Mouse (Mus musculus) limb, embryonic 14.5 days (tissue): ENCODE measurements around the gene E130308A19Rik. TPM values are rescaled to one million over a fixed set of nuclear protein-coding genes. Genes with fewer than 3 reads are reported as not detected.

ENCODE experiments used
- ATAC-seq: fragments of 200-750 bp; cut with Nextera tagmentation; 2 replicates; pipeline ENCODE4 v1.8.0; 2017; ENCODE audit warnings: low read depth, moderate number of reproducible peaks, moderate TSS enrichment; ENCODE audit not compliant: low FRiP score
- DNase-seq: peaks from one replicate; pipeline ENCODE4 v3.0.0-alpha.2; 2015; ENCODE audit warnings: low spot score
- H3K27ac ChIP-seq: fragments of 300-500 bp; sonication (generic); replicated peaks from 2 replicates; pipeline ENCODE4 v1.5.1; 2014; ENCODE audit warnings: low read depth, mild to moderate bottlenecking, low read length, moderate library complexity, mixed read lengths
- H3K27me3 ChIP-seq: fragments of 300-500 bp; sonication (generic); 2 replicates; pipeline ENCODE4 v1.6.1; 2014; ENCODE audit warnings: low read length, mixed read lengths; ENCODE audit not compliant: control insufficient read depth, insufficient read depth
- H3K36me3 ChIP-seq: fragments of 300-500 bp; sonication (generic); 2 replicates; pipeline ENCODE4 v1.6.1; 2014; ENCODE audit warnings: mild to moderate bottlenecking, low read length, moderate library complexity, mixed read lengths; ENCODE audit not compliant: control insufficient read depth, insufficient read depth
- H3K4me1 ChIP-seq: fragments of 300-500 bp; sonication (generic); 2 replicates; pipeline ENCODE4 v1.6.1; 2014; ENCODE audit warnings: antibody characterized with exemption, low read length, mixed read lengths; ENCODE audit not compliant: control insufficient read depth, insufficient read depth
- H3K4me2 ChIP-seq: fragments of 300-500 bp; sonication (generic); replicated peaks from 2 replicates; pipeline ENCODE4 v1.6.1; 2014; ENCODE audit warnings: low read depth, mild to moderate bottlenecking, low read length, moderate library complexity; ENCODE audit not compliant: severe bottlenecking
- H3K4me3 ChIP-seq: fragments of 300-500 bp; sonication (generic); replicated peaks from 2 replicates; pipeline ENCODE4 v1.5.1; 2014; ENCODE audit warnings: low read length
- H3K9ac ChIP-seq: fragments of 300-500 bp; sonication (generic); 2 replicates; pipeline ENCODE4 v1.6.1; 2014; ENCODE audit warnings: mild to moderate bottlenecking, low read depth, low read length, moderate library complexity; ENCODE audit not compliant: severe bottlenecking
- H3K9me3 ChIP-seq: fragments of 300-500 bp; sonication (generic); 2 replicates; pipeline ENCODE4 v1.6.1; 2016; ENCODE audit warnings: low read length; ENCODE audit not compliant: control insufficient read depth
- POLR2A ChIP-seq: fragments of 200-500 bp; IDR thresholded peaks from 2 replicates; pipeline ENCODE4 v1.8.0; 2012; ENCODE audit warnings: inconsistent platforms, mild to moderate bottlenecking, moderate library complexity, borderline replicate concordance; ENCODE audit not compliant: insufficient read depth, insufficient read length; ENCODE audit errors: extremely low read depth
- WGBS: fragments of 180-500 bp; shearing (Covaris S2); extraction: QIAGEN DNeasy Blood & Tissue Kit; methylation state at CpG from one replicate; pipeline ENCODE4 v1.1.7; 2014; 5-methylcytosine and 5-hydroxymethylcytosine counted together
- polyA plus RNA-seq, 2 experiments: library from polyadenylated mRNA; depleted of rRNA in 1 of 2; stranded (reverse) in 1 of 2; unstranded in 1 of 2; fragments of >200 nt; fragmentation: Nextera tagmentation in 1 of 2; extraction: Ambion mirVana in 1 of 2; gene quantifications; 2 replicates each; pipeline versions ENCODE4 v1.2.1 to v1.2.3; 2012 to 2014

Gene E130308A19Rik
- polyA plus RNA-seq, 2 experiments: 7.6 to 17.6 TPM

DNA sequence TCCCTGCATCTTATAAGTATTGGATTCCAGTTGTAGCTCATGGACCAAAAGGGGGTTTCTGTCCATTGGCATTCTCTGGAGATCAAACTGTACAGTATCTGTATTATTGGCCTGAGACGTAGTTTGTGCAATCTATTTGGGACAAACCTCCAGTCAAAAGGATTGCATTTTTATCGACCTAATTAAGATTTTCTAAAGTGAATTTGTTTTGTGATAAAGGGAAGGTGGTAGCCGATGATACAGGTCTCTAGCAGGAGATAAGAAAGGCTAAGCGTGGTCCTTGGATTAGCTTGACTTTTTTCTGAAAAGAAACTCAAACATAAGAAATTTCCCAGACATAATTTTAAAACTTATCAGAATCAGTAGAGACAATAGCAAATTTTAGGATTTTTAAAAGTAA lies 99.6 kb downstream of the E130308A19Rik start:
- H3K27me3 ChIP-seq: no peaks in the 10 kb centered on the region
- no peaks in the 10 kb centered on the region for H3K36me3 ChIP-seq
- H3K9me3 ChIP-seq: no peaks in the 10 kb centered on the region
- H3K4me2 ChIP-seq: no peak overlapping the region
- H3K9ac ChIP-seq: no peak overlapping the region
- H3K27ac ChIP-seq: no peak overlapping the region
- ATAC-seq: no peak
- whole genome bisulfite sequencing: 82% methylated on average over 4 of the region's 4 CpGs
- H3K4me3 ChIP-seq: no peak overlapping the region
- TF ChIP-seq POLR2A: no peak
- DNase-seq: no peak
- no peaks in the 10 kb centered on the region for H3K4me1 ChIP-seq

DNA sequence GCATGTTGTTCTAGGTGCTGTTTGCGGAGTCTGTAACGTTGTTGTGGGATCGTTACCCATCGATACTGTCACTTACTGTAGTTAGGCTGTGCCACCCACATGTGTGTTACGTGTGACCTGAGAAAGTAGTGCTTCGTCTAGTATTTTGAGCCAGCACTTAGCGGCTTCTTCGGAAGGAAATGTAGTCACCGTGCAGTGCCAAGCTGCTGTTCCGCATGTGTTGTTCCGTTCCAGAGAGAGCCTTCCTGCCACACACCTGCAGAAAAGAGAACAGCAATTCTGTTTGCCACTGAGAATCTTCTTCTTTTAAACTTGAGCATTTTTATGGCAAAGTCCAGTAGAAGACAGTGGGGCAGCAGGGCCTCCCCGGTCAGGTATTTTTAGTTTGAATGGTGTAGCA lies 100.5 kb downstream of the E130308A19Rik start:
- no peak overlapping the region for H3K27ac ChIP-seq
- no peak for DNase-seq

DNA sequence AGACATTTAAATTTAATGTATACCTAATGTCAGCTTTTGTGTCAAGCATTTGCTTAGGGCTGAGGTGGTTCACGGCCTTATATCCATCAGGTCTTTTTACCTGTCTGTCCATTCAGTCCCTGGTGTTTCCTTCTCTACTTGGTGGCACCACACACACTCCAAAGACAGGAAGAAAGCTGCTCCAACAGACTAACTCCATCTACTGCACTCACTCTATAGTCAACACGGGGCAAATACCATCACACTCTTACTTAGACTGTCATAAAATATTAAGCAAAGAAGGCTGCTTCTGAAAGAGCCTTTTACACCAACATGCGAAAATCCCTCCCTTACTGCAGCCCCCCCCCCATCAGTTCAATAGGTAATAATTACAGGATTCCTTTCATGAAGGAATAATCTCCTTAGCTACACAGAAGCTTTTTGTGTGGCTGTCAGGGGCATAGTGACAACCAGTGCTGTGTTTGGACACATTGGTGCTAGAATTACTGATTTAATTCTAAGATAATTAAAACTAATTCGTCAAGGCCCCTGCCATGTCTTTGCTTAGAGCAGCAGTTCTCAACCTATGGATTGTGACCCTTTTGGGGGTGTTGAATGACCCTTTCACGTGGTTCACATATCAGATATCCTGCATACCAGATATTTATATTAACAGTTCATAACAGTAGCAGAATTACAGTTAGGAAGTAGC lies 101.3 kb downstream of the E130308A19Rik start:
- H3K27me3 ChIP-seq: no peaks in the 10 kb centered on the region
- H3K36me3 ChIP-seq: no peaks in the 10 kb centered on the region
- H3K4me3 ChIP-seq: no peak overlapping the region
- TF ChIP-seq POLR2A: no peak
- DNase-seq: no peak
- no peak overlapping the region for H3K27ac ChIP-seq
- no peak for ATAC-seq
- H3K9me3 ChIP-seq: no peaks in the 10 kb centered on the region
- no peaks in the 10 kb centered on the region for H3K4me1 ChIP-seq
- no peak overlapping the region for H3K4me2 ChIP-seq
- 61% methylated on average over 5 of the region's 5 CpGs for WGBS
- H3K9ac ChIP-seq: no peak overlapping the region

More for the DNA sequence above, 100.5 kb downstream of the E130308A19Rik start:
- no peaks in the 10 kb centered on the region for H3K4me1 ChIP-seq
- no peaks in the 10 kb centered on the region for H3K9me3 ChIP-seq
- H3K4me2 ChIP-seq: no peak overlapping the region
- ATAC-seq: no peak
- WGBS: 91% methylated on average over 12 of the region's 12 CpGs
- H3K9ac ChIP-seq: no peak overlapping the region
- TF ChIP-seq POLR2A: no peak
- H3K4me3 ChIP-seq: no peak overlapping the region
- no peaks in the 10 kb centered on the region for H3K36me3 ChIP-seq
- H3K27me3 ChIP-seq: no peaks in the 10 kb centered on the region

DNA sequence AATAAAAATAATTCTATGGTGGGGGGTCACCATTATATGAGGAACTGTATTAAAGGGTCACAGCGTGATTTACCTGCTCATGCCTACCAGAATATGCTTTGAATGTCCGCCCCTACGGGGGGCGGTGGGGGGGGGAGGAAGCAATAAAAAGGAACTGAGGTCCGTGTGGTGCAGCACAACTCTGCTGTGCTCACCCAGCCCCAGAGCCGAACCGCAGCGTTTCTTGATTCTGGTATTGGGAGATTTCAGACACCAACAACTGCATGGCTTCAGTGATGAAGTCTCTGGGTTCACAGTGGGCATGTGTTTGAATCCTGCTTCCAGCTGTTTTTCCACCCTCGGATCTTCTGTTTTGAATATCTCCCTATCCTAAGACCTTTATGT lies 101.9 kb downstream of the E130308A19Rik start:
- Histone ChIP-seq H3K27ac (no peak overlapping the region), H3K9me3 (no peaks in the 10 kb centered on the region), H3K4me3 (no peak overlapping the region), H3K36me3 (no peaks in the 10 kb centered on the region), H3K4me1 (no peaks in the 10 kb centered on the region), H3K27me3 (no peaks in the 10 kb centered on the region), H3K9ac (no peak overlapping the region), H3K4me2 (no peak overlapping the region)
- no peak for ATAC-seq
- WGBS: 51% methylated on average over 9 of the region's 9 CpGs
- no peak for DNase-seq
- no peak for TF ChIP-seq POLR2A

DNA sequence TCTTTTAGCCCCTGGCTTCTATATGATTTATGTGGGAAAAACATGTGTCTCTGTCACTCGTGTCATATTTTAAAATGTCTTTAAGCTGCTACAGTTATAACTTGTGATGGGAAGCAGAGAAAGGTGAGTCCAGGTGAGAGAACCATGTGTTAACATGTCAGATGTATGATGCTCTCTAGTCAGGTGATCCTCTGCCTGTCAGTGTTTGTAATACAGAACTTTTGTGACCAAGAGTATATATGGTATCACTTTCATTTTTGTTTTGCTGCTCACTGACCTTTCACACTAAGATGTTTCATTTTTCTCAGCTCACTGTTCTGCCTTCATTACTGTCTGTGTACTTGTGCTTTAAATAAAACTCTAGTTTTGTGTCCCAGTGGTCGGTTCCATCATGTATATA lies 102.8 kb downstream of the E130308A19Rik start:
- no peak for ATAC-seq
- Histone ChIP-seq H3K27me3 (no peaks in the 10 kb centered on the region), H3K4me3 (no peak overlapping the region), H3K27ac (no peak overlapping the region), H3K4me2 (no peak overlapping the region), H3K36me3 (no peaks in the 10 kb centered on the region), H3K9ac (no peak overlapping the region), H3K9me3 (no peaks in the 10 kb centered on the region), H3K4me1 (no peaks in the 10 kb centered on the region)
- no peak for TF ChIP-seq POLR2A
- no peak for DNase-seq
- WGBS: 75% methylated on average over 2 of the region's 2 CpGs
